Mouse (Mus musculus) ES-E14 (cell line): ENCODE results near the gene Ocrl. TPM values are rescaled to one million over a fixed set of nuclear protein-coding genes. Genes with fewer than 3 reads are reported as not detected.

Experiments
- DNase-seq: peaks from one replicate; pipeline ENCODE4 v3.0.0-alpha.2; 2013; ENCODE audit warnings: low read depth, low spot score
- H3K27ac ChIP-seq: 2 replicates; pipeline ENCODE4 v1.5.1; 2012; ENCODE audit warnings: low read depth, mild to moderate bottlenecking, low read length, moderate library complexity, mixed read lengths; ENCODE audit not compliant: poor library complexity, insufficient read depth, severe bottlenecking
- H3K36me3 ChIP-seq: 2 replicates; pipeline ENCODE4 v1.6.1; 2012; ENCODE audit warnings: mild to moderate bottlenecking, low read length, moderate library complexity, mixed read lengths; ENCODE audit not compliant: control insufficient read depth, poor library complexity, insufficient read depth, severe bottlenecking
- H3K4me1 ChIP-seq, 2 experiments: fragments of 150-350 bp in 1 of 2; sonication (generic) in 1 of 2; 2 replicates each; pipeline ENCODE4 v1.6.1; 2012; ENCODE audit warnings: low read length in 2 of 2, mild to moderate bottlenecking in 1 of 2, mixed read lengths in 1 of 2; ENCODE audit not compliant: control insufficient read depth in 2 of 2, insufficient read depth in 2 of 2, poor library complexity in 1 of 2
- H3K4me3 ChIP-seq, 2 experiments: fragments of 150-350 bp in 1 of 2; sonication (generic) in 1 of 2; 2 replicates each; pipeline ENCODE4 v1.5.1; 2012; ENCODE audit warnings: low read length in 2 of 2, low read depth in 1 of 2, mild to moderate bottlenecking in 1 of 2, mixed read lengths in 1 of 2; ENCODE audit not compliant: insufficient read depth in 1 of 2, poor library complexity in 1 of 2, severe bottlenecking in 1 of 2
- H3K9ac ChIP-seq: 2 replicates; pipeline ENCODE4 v1.6.1; 2012; ENCODE audit warnings: low read depth, mild to moderate bottlenecking, low read length, mixed read lengths; ENCODE audit not compliant: poor library complexity, insufficient read depth, severe bottlenecking
- H3K9me3 ChIP-seq: fragments of 150-350 bp; sonication (generic); 2 replicates; pipeline ENCODE4 v1.6.1; 2012; ENCODE audit warnings: low read depth, mild to moderate bottlenecking, low read length; ENCODE audit not compliant: control insufficient read depth, insufficient read depth
- CHD2 ChIP-seq: IDR thresholded peaks from 2 replicates; pipeline ENCODE4 v1.6.1; 2014; ENCODE audit warnings: mild to moderate bottlenecking, low read depth, low read length, inconsistent platforms
- HCFC1 ChIP-seq: IDR thresholded peaks from 2 replicates; pipeline ENCODE4 v1.6.1; 2012; ENCODE audit warnings: low read length, inconsistent platforms, borderline replicate concordance; ENCODE audit not compliant: insufficient read depth
- MAFK ChIP-seq: IDR thresholded peaks from 2 replicates; pipeline ENCODE4 v1.6.1; 2014; ENCODE audit warnings: mild to moderate bottlenecking, low read depth, low read length, inconsistent platforms; ENCODE audit not compliant: insufficient read depth
- ZC3H11A ChIP-seq: IDR thresholded peaks from 2 replicates; pipeline ENCODE4 v1.6.1; 2012; ENCODE audit warnings: low read depth, mild to moderate bottlenecking, inconsistent platforms, low read length, borderline replicate concordance
- ZNF384 ChIP-seq: IDR thresholded peaks from 2 replicates; pipeline ENCODE4 v1.6.1; 2012; ENCODE audit warnings: low read depth, low read length, inconsistent platforms
- in situ Hi-C, 2 experiments: fragments of 600-800 bp; cut with MboI; formaldehyde crosslinking; loops; one replicate each; pipeline ENCODE4 v1.15.1; 2025; ENCODE audit warnings: low sequenced_read_pairs in 2 of 2, inconsistent platforms in 1 of 2; ENCODE audit not compliant: unreplicated experiment in 2 of 2
- total RNA-seq: library from RNA; depleted of rRNA; stranded (reverse); fragments of 300-350 nt; gene quantifications from 2 replicates; pipeline ENCODE4 v1.2.3, GENCODE M21; 2012; rRNA removed

Gene Ocrl
- 5.3 and 7.8 TPM in 2 replicates for total RNA-seq

- no peak for TF ChIP-seq CHD2
- no peak for TF ChIP-seq HCFC1
- no peak for TF ChIP-seq ZC3H11A
- TF ChIP-seq MAFK, result no peak
- TF ChIP-seq ZNF384, result no peak
- no peaks in the 10 kb centered on the region for H3K36me3 ChIP-seq
- DNase-seq, result peak; percentile 38
- peak within 1 kb of the TSS; percentile 85 for H3K9ac ChIP-seq
- H3K27ac ChIP-seq, result no peak within 1 kb of the TSS
- in situ Hi-C loops, result no loop called here
- H3K4me1 ChIP-seq, result no peaks in the 10 kb centered on the region
- H3K4me3 ChIP-seq, result peak within 1 kb of the TSS; percentile 80 to 81
- H3K9me3 ChIP-seq, result no peaks in the 10 kb centered on the region
Observed at GRCm38 (mm10) chrX:47912306-47912792, at the start of gene Ocrl. Gene Ocrl, plus strand, starts transcription at chrX:47912387.

DNA sequence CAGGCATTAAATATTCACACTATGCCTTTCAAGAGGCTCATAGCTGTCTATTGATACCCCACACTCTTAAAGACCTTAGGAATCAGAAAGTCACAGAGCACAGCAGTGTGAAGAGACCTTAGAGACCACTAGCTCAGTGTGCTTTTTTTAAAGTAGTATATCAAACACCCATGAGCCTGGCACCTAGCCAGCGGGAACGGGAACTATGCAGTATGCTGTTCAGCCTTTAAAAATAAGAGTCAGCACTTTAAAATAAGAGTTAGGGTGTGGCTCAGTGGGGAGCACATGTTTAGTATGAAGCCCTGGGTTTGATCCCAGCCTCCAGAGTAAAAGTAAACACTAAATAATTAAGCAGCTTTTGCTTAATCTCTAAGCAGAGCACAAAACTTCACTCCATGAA lies 32.1 kb upstream of the Ocrl start:
- H3K9ac ChIP-seq, result no peak overlapping the region
- no peaks in the 10 kb centered on the region for H3K36me3 ChIP-seq
- H3K4me3 ChIP-seq, result no peak overlapping the region
- no peak for DNase-seq
- H3K4me1 ChIP-seq, result no peaks in the 10 kb centered on the region
- TF ChIP-seq ZNF384 (no peak), HCFC1 (no peak), ZC3H11A (no peak), MAFK (no peak), CHD2 (no peak)
- no peaks in the 10 kb centered on the region for H3K9me3 ChIP-seq
- in situ Hi-C loops, result no loop called here
- no peak overlapping the region for H3K27ac ChIP-seq

DNA sequence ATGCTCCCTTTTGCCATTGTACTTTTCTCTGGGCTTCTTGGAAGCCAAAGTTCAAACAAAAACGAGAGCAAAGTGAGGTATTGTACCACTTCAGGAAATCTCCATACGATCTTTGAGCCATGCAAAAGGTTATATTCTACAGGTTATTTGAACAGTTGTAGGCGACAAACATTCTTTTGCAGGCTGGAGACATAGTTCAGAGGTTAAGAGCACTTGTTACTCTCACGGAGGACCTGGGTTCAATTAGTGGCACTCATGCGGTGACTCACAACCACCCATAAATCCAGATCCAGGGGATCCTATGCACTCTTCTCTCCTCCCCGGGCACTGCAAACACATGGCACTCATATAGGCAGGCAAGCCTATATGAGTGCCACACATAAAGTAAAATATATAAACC lies 29.4 kb upstream of the Ocrl start:
- in situ Hi-C loops, result no loop called here
- no peak for DNase-seq

GRCm38 (mm10) chrX:47887401-47887800 lies 24.8 kb upstream of the Ocrl start:
- in situ Hi-C loops, result no loop called here
- H3K4me3 ChIP-seq, result no peak overlapping the region

More for the DNA sequence above, 29.4 kb upstream of the Ocrl start:
- H3K27ac ChIP-seq, result no peak overlapping the region
- H3K9me3 ChIP-seq, result no peaks in the 10 kb centered on the region
- H3K9ac ChIP-seq, result no peak overlapping the region
- H3K4me1 ChIP-seq, result no peaks in the 10 kb centered on the region
- H3K36me3 ChIP-seq, result no peaks in the 10 kb centered on the region
- no peak for TF ChIP-seq MAFK
- TF ChIP-seq HCFC1, result no peak
- no peak for TF ChIP-seq ZC3H11A
- no peak for TF ChIP-seq ZNF384
- TF ChIP-seq CHD2, result no peak
- H3K4me3 ChIP-seq, result no peak overlapping the region

DNA sequence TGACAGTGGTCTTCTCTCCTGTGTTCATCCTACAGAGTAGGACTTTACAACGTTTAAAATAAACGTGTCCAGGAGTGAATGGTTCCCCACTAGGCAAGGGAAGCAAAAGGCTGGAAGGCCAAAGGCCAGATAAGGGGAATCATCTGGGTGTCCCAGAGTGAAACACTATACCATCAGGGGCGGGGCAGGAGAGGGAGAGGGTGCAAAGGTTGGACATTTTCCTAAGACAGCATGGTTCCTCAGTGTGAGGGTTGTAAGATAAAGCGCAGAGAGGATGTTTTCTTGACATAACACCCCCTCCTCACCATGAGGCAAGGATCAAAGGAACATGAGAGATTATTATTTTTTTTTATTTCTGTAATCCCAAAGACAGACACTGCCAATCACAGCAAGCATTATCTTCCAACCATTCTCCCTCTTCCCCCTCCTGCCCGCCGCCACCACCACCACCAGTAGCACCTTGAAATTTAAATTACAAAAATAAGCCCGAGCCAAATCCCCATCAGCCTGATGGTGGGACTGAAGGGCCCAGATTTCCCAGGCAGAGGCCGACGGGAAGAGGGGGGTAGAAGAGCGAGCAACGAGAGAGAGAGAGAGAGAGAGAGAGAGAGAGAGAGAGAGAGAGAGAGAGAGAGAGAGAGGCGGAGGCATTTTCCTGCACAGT lies 20.8 kb upstream of the Ocrl start:
- H3K9me3 ChIP-seq, result no peaks in the 10 kb centered on the region
- peak overlapping the region; percentile 76 to 92 for H3K4me3 ChIP-seq
- H3K27ac ChIP-seq, result no peak overlapping the region
- TF ChIP-seq HCFC1 (no peak), ZC3H11A (no peak), ZNF384 (no peak), MAFK (no peak), CHD2 (no peak)
- H3K36me3 ChIP-seq, result no peaks in the 10 kb centered on the region
- no peak for DNase-seq
- in situ Hi-C loops, result no loop called here
- no peaks in the 10 kb centered on the region for H3K4me1 ChIP-seq
- no peak overlapping the region for H3K9ac ChIP-seq

More at GRCm38 (mm10) chrX:47887401-47887800, 24.8 kb upstream of the Ocrl start:
- no peaks in the 10 kb centered on the region for H3K4me1 ChIP-seq
- H3K27ac ChIP-seq, result no peak overlapping the region
- H3K9ac ChIP-seq, result no peak overlapping the region
- no peaks in the 10 kb centered on the region for H3K36me3 ChIP-seq
- TF ChIP-seq MAFK (no peak), HCFC1 (no peak), ZNF384 (no peak), CHD2 (no peak), ZC3H11A (no peak)
- DNase-seq, result no peak
- no peaks in the 10 kb centered on the region for H3K9me3 ChIP-seq
